Mouse (Mus musculus) thymus, postnatal 14 days (tissue): ENCODE measurements at regions not wholly inside any gene's neighbourhood (a gene's known extent, or its start where the extent isn't known, plus 50 kb on each side); places are given as distances from the start of the nearest gene placed in this dataset.
"Not testable (repeated sequence)": the region's sequence is repeated elsewhere in the genome, so short reads cannot be mapped to it uniquely, and the experiment has no call there.

ENCODE experiments used
- DNase-seq: peaks from one replicate; pipeline ENCODE4 v3.0.0; 2021

GRCm38 (mm10) chr12:29395401-29395982 is 132.7 kb upstream of the Myt1l start:
- DNase-seq: no peak

- DNase-seq: no peak
Observed at GRCm38 (mm10) chr12:29404434-29404833, 123.8 kb upstream of the Myt1l start.

GRCm38 (mm10) chr12:29409336-29410055 is 118.7 kb upstream of the Myt1l start:
- no peak for DNase-seq

- no peak for DNase-seq
Observed at GRCm38 (mm10) chr12:29433936-29434335, 94.2 kb upstream of the Myt1l start.

- no peak for DNase-seq
Observed at GRCm38 (mm10) chr12:29439343-29440019, 88.7 kb upstream of the Myt1l start.

- not testable (repeated sequence) for DNase-seq
Observed at GRCm38 (mm10) chr12:29465201-29465600, 63.0 kb upstream of the Myt1l start.
